In genomic region chr3:121448606-121449005, GRCm38 (mm10) we compare ENCODE assay signal across 10 mouse cellular contexts. TPM values are rescaled to one million over a fixed set of nuclear protein-coding genes. Genes with fewer than 3 reads are reported as not detected.
DNase-seq lines count a peak whose midpoint lies in the region; ATAC-seq lines count a peak whose summit lies in the region.
"Had no signal": no experiment of that assay in that cellular context is flagged by ENCODE, and none has a peak within 500 bp of the region (broad histone marks: within the 10 kb centered on the region; RNA-seq: fewer than 3 reads in every experiment).

No protein-coding gene starts in this region.

- 0 out of 2 replicates have a peak, but pooled peaks cover 3% of the 10 kb centered on the region for H3K9me3 ChIP-seq in heart, embryonic 12.5 days (replicated peaks)
- peaks cover 10% of the 10 kb centered on the region for H3K9me3 ChIP-seq in midbrain, embryonic 12.5 days
- H3K9me3 ChIP-seq in midbrain, embryonic 10.5 days (replicated peaks): peaks cover 19% of the 10 kb centered on the region
- H3K9me3 ChIP-seq in hindbrain, embryonic 13.5 days: no peaks in the 10 kb centered on the region
- no peaks in the 10 kb centered on the region for H3K9me3 ChIP-seq in stomach, embryonic 15.5 days
- H3K9me3 ChIP-seq: megakaryocyte, embryonic 14.5 days had no signal

- no peak overlapping the region for H3K9ac ChIP-seq in heart, embryonic 12.5 days
- no peak overlapping the region for H3K9ac ChIP-seq in midbrain, embryonic 12.5 days (replicated peaks)
- no peak overlapping the region for H3K9ac ChIP-seq in hindbrain, embryonic 13.5 days
- H3K9ac ChIP-seq in stomach, embryonic 15.5 days: no peak overlapping the region

- peak overlapping the region; percentile 35; the same call in 1 of the 2 replicates for H3K27ac ChIP-seq in heart, embryonic 12.5 days (ENCODE audit: poor library complexity, severe bottlenecking)
- peak overlapping the region; percentile 25; the same call in 1 of the 2 replicates for H3K27ac ChIP-seq in midbrain, embryonic 12.5 days (replicated peaks)
- H3K27ac ChIP-seq in midbrain, embryonic 10.5 days (replicated peaks): no peak overlapping the region
- H3K27ac ChIP-seq in hindbrain, embryonic 13.5 days: peak overlapping the region; percentile 66
- H3K27ac ChIP-seq in stomach, embryonic 15.5 days: 0 out of 2 replicates have a peak overlapping the region, but pooled peaks have one; percentile 3

- intact Hi-C loops in heart, postnatal 10 days (cut with DNase I): no loop called here

- no peak for DNase-seq in heart, postnatal 10 days
- no peak for DNase-seq in midbrain, embryonic 10.5 days (ENCODE audit: low spot score)
- no peak for DNase-seq in testis, postnatal 10 days (ENCODE audit: low spot score)
- DNase-seq in frontal cortex, postnatal 36 days (ENCODE audit: low spot score in 2 of 2): no peak

- peak overlapping the region; percentile 16 for H3K4me2 ChIP-seq in heart, embryonic 12.5 days
- H3K4me2 ChIP-seq in midbrain, embryonic 12.5 days (replicated peaks): no peak overlapping the region
- peak overlapping the region; percentile 32 for H3K4me2 ChIP-seq in hindbrain, embryonic 13.5 days
- H3K4me2 ChIP-seq in stomach, embryonic 15.5 days: no peak overlapping the region

- no peak overlapping the region for H3K4me3 ChIP-seq in heart, embryonic 12.5 days
- no peak overlapping the region for H3K4me3 ChIP-seq in midbrain, embryonic 12.5 days
- no peak overlapping the region for H3K4me3 ChIP-seq in midbrain, embryonic 10.5 days
- no peak overlapping the region for H3K4me3 ChIP-seq in hindbrain, embryonic 13.5 days
- H3K4me3 ChIP-seq in stomach, embryonic 15.5 days (replicated peaks): no peak overlapping the region
- H3K4me3 ChIP-seq: megakaryocyte, embryonic 14.5 days had no signal

- no peak for ATAC-seq in heart, embryonic 12.5 days (ENCODE audit: insufficient number of reproducible peaks, low FRiP score)
- no peak for ATAC-seq in midbrain, embryonic 12.5 days (ENCODE audit: low FRiP score, low read depth)
- ATAC-seq in hindbrain, embryonic 13.5 days (ENCODE audit: low FRiP score): peak; percentile 63
- ATAC-seq in stomach, embryonic 15.5 days (ENCODE audit: insufficient read depth, low FRiP score, low read depth): no peak
- ATAC-seq: CD4-positive, CD25-positive, alpha-beta regulatory T cell, adult 4 months had no signal

- peaks cover 52% of the 10 kb centered on the region for H3K4me1 ChIP-seq in heart, embryonic 12.5 days (replicated peaks)
- H3K4me1 ChIP-seq in midbrain, embryonic 12.5 days: peaks cover 16% of the 10 kb centered on the region
- peaks cover 20% of the 10 kb centered on the region for H3K4me1 ChIP-seq in midbrain, embryonic 10.5 days
- H3K4me1 ChIP-seq in hindbrain, embryonic 13.5 days (replicated peaks): peaks cover 34% of the 10 kb centered on the region
- H3K4me1 ChIP-seq in stomach, embryonic 15.5 days: 0 out of 2 replicates have a peak, but pooled peaks cover 5% of the 10 kb centered on the region

- peaks cover 48% of the 10 kb centered on the region for H3K36me3 ChIP-seq in heart, embryonic 12.5 days
- peaks cover 53% of the 10 kb centered on the region for H3K36me3 ChIP-seq in midbrain, embryonic 12.5 days
- peaks cover 86% of the 10 kb centered on the region for H3K36me3 ChIP-seq in midbrain, embryonic 10.5 days
- peaks cover 36% of the 10 kb centered on the region for H3K36me3 ChIP-seq in hindbrain, embryonic 13.5 days
- H3K36me3 ChIP-seq in stomach, embryonic 15.5 days: peaks cover 24% of the 10 kb centered on the region

- H3K27me3 ChIP-seq in heart, embryonic 12.5 days (replicated peaks): no peaks in the 10 kb centered on the region
- H3K27me3 ChIP-seq in midbrain, embryonic 12.5 days: no peaks in the 10 kb centered on the region
- no peaks in the 10 kb centered on the region for H3K27me3 ChIP-seq in midbrain, embryonic 10.5 days (ENCODE audit: low read depth, poor library complexity, severe bottlenecking)
- no peaks in the 10 kb centered on the region for H3K27me3 ChIP-seq in hindbrain, embryonic 13.5 days
- no peaks in the 10 kb centered on the region for H3K27me3 ChIP-seq in stomach, embryonic 15.5 days (replicated peaks)
- H3K27me3 ChIP-seq: megakaryocyte, embryonic 14.5 days had no signal

- WGBS in heart, embryonic 12.5 days: 78% methylated on average over 8 of the region's 8 CpGs
- 75% methylated on average over 8 of the region's 8 CpGs for WGBS in midbrain, embryonic 12.5 days
- 86% methylated on average over 8 of the region's 8 CpGs for WGBS in midbrain, embryonic 10.5 days
- 44% methylated on average over 8 of the region's 8 CpGs for WGBS in hindbrain, embryonic 13.5 days
- WGBS in stomach, embryonic 15.5 days: 81% methylated on average over 8 of the region's 8 CpGs

RNA-seq across cellular contexts. Expression of gene Cnn3, which starts 22.3 kb away (rescaled TPM):
- 455 and 460 TPM in 2 replicates for polyA plus RNA-seq in heart, embryonic 12.5 days (2016; fragmentation: Nextera tagmentation; extraction: Ambion mirVana)
- 100 to 1,000 TPM; 115 to 117 TPM for total RNA-seq in heart, postnatal 10 days (2021)
- polyA plus RNA-seq in midbrain, embryonic 12.5 days (2016; fragmentation: Nextera tagmentation; extraction: Ambion mirVana): 905 and 975 TPM in 2 replicates
- 947 and 1,037 TPM in 2 replicates for polyA plus RNA-seq in midbrain, embryonic 10.5 days (2016; fragmentation: Nextera tagmentation; extraction: Ambion mirVana)
- polyA plus RNA-seq in hindbrain, embryonic 13.5 days (2015; fragmentation: Nextera tagmentation; extraction: Ambion mirVana): 633 and 654 TPM in 2 replicates
- polyA plus RNA-seq in stomach, embryonic 15.5 days (2015; fragmentation: Nextera tagmentation; extraction: Ambion mirVana): 522 and 525 TPM in 2 replicates

Comparison
In these comparisons a context has a peak if more than half of its experiments do, and no peak if none do; other contexts are left out.
1. H3K4me2 ChIP-seq: peak in heart, embryonic 12.5 days (single experiment) and hindbrain, embryonic 13.5 days (single experiment); none in midbrain, embryonic 12.5 days (single experiment) and stomach, embryonic 15.5 days (single experiment).